Mouse (Mus musculus) cortical plate, adult 2 months (tissue): Measurements from ENCODE around the gene Mrln. TPM values are rescaled to one million over a fixed set of nuclear protein-coding genes. Genes with fewer than 3 reads are reported as not detected.
A peak's percentile ranks its signal among the peaks of the same experiment; 100 is the strongest.

Experiments
- H3K27ac ChIP-seq: fragments of 200-500 bp; 2 replicates; pipeline ENCODE4 v1.5.1; 2012; ENCODE audit warnings: low read length, control low read depth, inconsistent platforms; ENCODE audit not compliant: insufficient read depth
- H3K4me1 ChIP-seq: fragments of 200-500 bp; 2 replicates; pipeline ENCODE4 v1.6.1; 2011; ENCODE audit warnings: low read length; ENCODE audit not compliant: control insufficient read depth, insufficient read depth
- H3K4me3 ChIP-seq: fragments of 200-500 bp; 2 replicates; pipeline ENCODE4 v1.5.1; 2011; ENCODE audit warnings: mild to moderate bottlenecking, low read length, control low read depth; ENCODE audit not compliant: insufficient read depth
- CTCF ChIP-seq: fragments of 200-500 bp; IDR thresholded peaks from 2 replicates; pipeline ENCODE4 v1.5.1; 2011; ENCODE audit warnings: mild to moderate bottlenecking, control low read depth, low read length; ENCODE audit not compliant: insufficient read depth; ENCODE audit errors: extremely low read depth
- POLR2A ChIP-seq: fragments of 200-500 bp; IDR thresholded peaks from 2 replicates; pipeline ENCODE4 v1.6.1; 2011; ENCODE audit warnings: mild to moderate bottlenecking, low read length, control low read depth; ENCODE audit not compliant: insufficient read depth; ENCODE audit errors: extremely low read depth
- polyA plus RNA-seq: library from polyadenylated mRNA; depleted of rRNA; stranded (reverse); fragments of >200 nt; gene quantifications from 2 replicates; pipeline ENCODE4 v1.2.3, GENCODE M21; 2012

Mrln gene
- polyA plus RNA-seq, 1 experiment: 0.84 TPM

GRCm38 (mm10) chr10:70195279-70195678, 9.2 kb upstream of the Mrln start:
- H3K4me1 ChIP-seq: no peaks in the 10 kb centered on the region; the same call in 1 of the 2 replicates
- no peak overlapping the region for H3K27ac ChIP-seq
- TF ChIP-seq POLR2A (no peak), CTCF (no peak)
- no peak overlapping the region for H3K4me3 ChIP-seq

- Histone ChIP-seq H3K27ac (no peak overlapping the region), H3K4me1 (no peaks in the 10 kb centered on the region; the same call in 1 of the 2 replicates)
- TF ChIP-seq POLR2A: no peak
- peak; percentile 41 for TF ChIP-seq CTCF
These were observed 8.7 kb upstream of the Mrln start for GRCm38 (mm10) chr10:70195786-70196185.

GRCm38 (mm10) chr10:70196666-70197065, 7.8 kb upstream of the Mrln start:
- no peaks in the 10 kb centered on the region; the same call in 1 of the 2 replicates for H3K4me1 ChIP-seq
- TF ChIP-seq POLR2A (no peak), CTCF (no peak)
- H3K4me3 ChIP-seq: no peak overlapping the region
- H3K27ac ChIP-seq: no peak overlapping the region

More at GRCm38 (mm10) chr10:70195786-70196185, 8.7 kb upstream of the Mrln start:
- no peak overlapping the region for H3K4me3 ChIP-seq

GRCm38 (mm10) chr10:70197601-70198000, 6.9 kb upstream of the Mrln start:
- Histone ChIP-seq H3K4me3 (no peak overlapping the region), H3K27ac (no peak overlapping the region), H3K4me1 (no peaks in the 10 kb centered on the region; the same call in 1 of the 2 replicates)
- no peak for TF ChIP-seq CTCF

GRCm38 (mm10) chr10:70198012-70198411, 6.5 kb upstream of the Mrln start:
- Histone ChIP-seq H3K4me3 (no peak overlapping the region), H3K4me1 (no peaks in the 10 kb centered on the region; the same call in 1 of the 2 replicates), H3K27ac (no peak overlapping the region)
- no peak for TF ChIP-seq POLR2A
- TF ChIP-seq CTCF: no peak

GRCm38 (mm10) chr10:70198951-70199463, 5.5 kb upstream of the Mrln start:
- TF ChIP-seq POLR2A: no peak
- TF ChIP-seq CTCF: no peak
- Histone ChIP-seq H3K4me1 (no peaks in the 10 kb centered on the region; the same call in 1 of the 2 replicates), H3K27ac (no peak overlapping the region), H3K4me3 (no peak overlapping the region)

GRCm38 (mm10) chr10:70199466-70200210, 4.8 kb upstream of the Mrln start:
- no peak overlapping the region for H3K4me3 ChIP-seq
- H3K4me1 ChIP-seq: no peaks in the 10 kb centered on the region; the same call in none of the 2 replicates
- TF ChIP-seq POLR2A (no peak), CTCF (no peak)
- no peak overlapping the region for H3K27ac ChIP-seq

GRCm38 (mm10) chr10:70200889-70201500, 3.5 kb upstream of the Mrln start:
- TF ChIP-seq CTCF (no peak), POLR2A (no peak)
- Histone ChIP-seq H3K4me3 (no peak overlapping the region), H3K27ac (no peak overlapping the region), H3K4me1 (no peaks in the 10 kb centered on the region; the same call in none of the 2 replicates)

GRCm38 (mm10) chr10:70211281-70211680, 6.8 kb downstream of the Mrln start:
- H3K4me3 ChIP-seq: no peak overlapping the region
- no peak overlapping the region for H3K27ac ChIP-seq
- no peaks in the 10 kb centered on the region for H3K4me1 ChIP-seq
- TF ChIP-seq POLR2A (no peak), CTCF (no peak)
